Mouse (Mus musculus) liver, embryonic 15.5 days (tissue): ENCODE measurements around the gene Ankrd12. TPM values are rescaled to one million over a fixed set of nuclear protein-coding genes. Genes with fewer than 3 reads are reported as not detected.

Experiments used
- ATAC-seq: fragments of 200-750 bp; cut with Nextera tagmentation; 2 replicates; pipeline ENCODE4 v1.8.0; 2017; ENCODE audit warnings: moderate number of reproducible peaks, mild to moderate bottlenecking, moderate library complexity; ENCODE audit not compliant: insufficient read depth
- H3K27ac ChIP-seq: fragments of 300-500 bp; sonication (generic); replicated peaks from 2 replicates; pipeline ENCODE4 v1.5.1; 2015; ENCODE audit warnings: mild to moderate bottlenecking, inconsistent platforms
- H3K27me3 ChIP-seq: fragments of 300-500 bp; sonication (generic); 2 replicates; pipeline ENCODE4 v1.6.1; 2015; ENCODE audit warnings: mild to moderate bottlenecking, inconsistent platforms
- H3K36me3 ChIP-seq: fragments of 300-500 bp; sonication (generic); replicated peaks from 2 replicates; pipeline ENCODE4 v1.6.1; 2015; ENCODE audit warnings: moderate library complexity, mild to moderate bottlenecking, inconsistent platforms
- H3K4me1 ChIP-seq: fragments of 300-500 bp; sonication (generic); replicated peaks from 2 replicates; pipeline ENCODE4 v1.6.1; 2015; ENCODE audit warnings: inconsistent platforms
- H3K4me2 ChIP-seq: fragments of 300-500 bp; sonication (generic); 2 replicates; pipeline ENCODE4 v1.6.1; 2015; ENCODE audit warnings: moderate library complexity, mild to moderate bottlenecking, inconsistent platforms
- H3K4me3 ChIP-seq: fragments of 300-500 bp; sonication (generic); replicated peaks from 2 replicates; pipeline ENCODE4 v1.5.1; 2015; ENCODE audit warnings: mild to moderate bottlenecking, inconsistent platforms
- H3K9ac ChIP-seq: fragments of 300-500 bp; sonication (generic); 2 replicates; pipeline ENCODE4 v1.6.1; 2015; ENCODE audit warnings: moderate library complexity, mild to moderate bottlenecking, inconsistent platforms
- H3K9me3 ChIP-seq: fragments of 300-500 bp; sonication (generic); replicated peaks from 2 replicates; pipeline ENCODE4 v1.6.1; 2016; ENCODE audit warnings: inconsistent platforms
- WGBS: fragments of 180-500 bp; shearing (Covaris S2); methylation state at CpG from one replicate; pipeline ENCODE4 v1.1.7; 2015; ENCODE audit warnings: mixed read lengths; ENCODE audit not compliant: insufficient replicate concordance; 5-methylcytosine and 5-hydroxymethylcytosine counted together
- polyA plus RNA-seq: library from polyadenylated mRNA; unstranded; fragments of >200 nt; fragmentation: Nextera tagmentation; extraction: Ambion mirVana; gene quantifications from 2 replicates; pipeline ENCODE4 v1.2.1, GENCODE M21; 2015

The Ankrd12 gene
- polyA plus RNA-seq, 1 experiment from 2014 or later: 6.8 TPM

DNA sequence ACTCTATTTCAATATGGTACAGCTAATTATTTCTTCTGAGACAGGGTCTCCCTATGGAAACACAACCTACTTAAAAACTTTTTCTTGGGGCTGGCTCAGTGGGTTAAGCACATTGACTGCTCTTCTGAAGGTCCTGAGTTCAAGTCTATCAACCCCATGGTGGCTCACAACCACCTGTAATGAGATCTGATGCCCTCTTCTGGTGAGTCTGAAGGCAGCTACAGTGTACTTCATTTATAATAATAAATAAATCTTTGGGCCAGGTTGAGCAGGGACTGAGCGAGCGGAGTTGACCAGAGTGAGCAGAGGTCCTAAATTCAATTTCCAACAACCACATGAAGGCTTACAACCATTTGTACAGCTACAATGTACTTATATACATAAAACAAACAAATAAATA is 114.6 kb downstream of the Ankrd12 start:
- no peak for ATAC-seq
- H3K27me3 ChIP-seq: no peaks in the 10 kb centered on the region
- H3K9me3 ChIP-seq: no peaks in the 10 kb centered on the region
- no peak overlapping the region for H3K4me3 ChIP-seq
- no peaks in the 10 kb centered on the region for H3K4me1 ChIP-seq
- no peak overlapping the region for H3K9ac ChIP-seq
- no peak overlapping the region for H3K27ac ChIP-seq
- 79% methylated on average over 2 of the region's 2 CpGs for WGBS
- no peak overlapping the region for H3K4me2 ChIP-seq
- H3K36me3 ChIP-seq: no peaks in the 10 kb centered on the region

DNA sequence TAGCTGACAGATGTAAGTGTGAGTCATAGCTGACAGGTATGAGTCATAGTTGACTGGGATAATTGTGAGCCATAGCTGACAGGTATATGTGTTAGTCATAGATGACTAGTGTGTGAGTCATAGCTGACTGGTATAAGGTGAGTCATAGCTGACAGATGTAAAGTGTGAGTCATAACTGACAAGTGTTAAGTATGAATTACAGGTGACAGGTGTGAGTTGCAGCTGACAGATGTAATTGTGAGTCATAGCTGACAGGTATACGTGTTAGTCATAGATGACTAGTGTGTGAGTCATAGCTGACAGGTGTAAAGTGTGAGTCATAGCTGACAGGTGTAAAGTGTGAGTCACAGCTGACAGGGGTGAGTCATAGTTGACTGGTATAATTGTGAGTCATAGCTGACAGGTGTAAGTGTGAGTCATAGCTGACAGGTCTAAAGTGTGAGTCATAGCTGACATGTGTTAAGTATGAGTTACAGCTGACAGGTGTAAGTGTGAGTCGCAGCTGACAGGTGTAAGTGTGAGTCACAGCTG is 115.2 kb downstream of the Ankrd12 start:
- H3K9me3 ChIP-seq: no peaks in the 10 kb centered on the region
- no peak overlapping the region for H3K27ac ChIP-seq
- H3K27me3 ChIP-seq: no peaks in the 10 kb centered on the region
- no peak overlapping the region for H3K4me3 ChIP-seq
- whole genome bisulfite sequencing: 71% methylated on average over 2 of the region's 2 CpGs
- no peaks in the 10 kb centered on the region for H3K36me3 ChIP-seq
- 0 out of 2 replicates have a peak, but pooled peaks have one; percentile 34 for ATAC-seq
- H3K9ac ChIP-seq: no peak overlapping the region
- no peak overlapping the region for H3K4me2 ChIP-seq
- peaks cover 4% of the 10 kb centered on the region for H3K4me1 ChIP-seq

DNA sequence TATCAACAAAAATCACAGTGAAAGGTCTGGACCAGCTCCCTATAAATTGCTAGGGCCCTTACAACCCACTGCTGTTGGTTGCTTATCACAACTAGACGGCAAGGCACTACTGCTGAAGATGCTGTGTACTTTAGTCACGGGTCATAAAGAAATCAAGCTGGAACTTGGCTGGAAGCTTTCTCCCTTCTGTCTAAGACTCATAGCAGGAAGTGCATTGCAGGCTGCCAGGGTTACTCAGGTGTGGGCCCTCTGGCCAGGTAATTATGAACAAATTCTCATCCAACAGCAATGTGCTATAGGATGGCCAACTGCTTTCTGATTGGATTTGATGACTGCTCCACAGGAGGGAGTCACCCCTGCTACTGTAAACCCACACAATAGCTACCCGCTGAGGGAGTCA is 117.9 kb downstream of the Ankrd12 start:
- Histone ChIP-seq H3K4me1 (peaks cover 6% of the 10 kb centered on the region), H3K27me3 (no peaks in the 10 kb centered on the region), H3K4me2 (no peak overlapping the region), H3K4me3 (no peak overlapping the region), H3K27ac (no peak overlapping the region), H3K9ac (no peak overlapping the region), H3K9me3 (no peaks in the 10 kb centered on the region), H3K36me3 (no peaks in the 10 kb centered on the region)
- no peak for ATAC-seq
- 50% methylated on average over 3 of the region's 3 CpGs for WGBS

DNA sequence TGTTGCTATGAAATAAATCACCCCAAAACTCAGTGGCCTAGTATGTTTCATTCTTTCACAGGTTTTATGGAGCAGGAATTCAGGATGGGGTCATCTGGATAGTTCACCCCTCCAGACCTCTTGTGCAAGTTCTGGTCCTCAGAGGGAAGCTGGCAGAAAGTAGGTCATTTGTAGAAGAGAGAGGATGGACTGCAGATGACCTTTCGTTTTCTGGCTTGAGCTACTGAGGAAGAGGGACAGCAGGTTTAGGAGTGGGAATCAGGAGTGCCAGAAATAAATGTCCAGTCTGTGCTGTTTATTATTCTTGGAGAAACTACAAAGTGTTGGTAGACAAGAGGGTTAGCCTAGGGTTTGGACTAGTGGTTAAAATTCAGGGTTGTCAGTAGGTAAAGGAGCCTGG is 118.5 kb downstream of the Ankrd12 start:
- WGBS: 66% methylated on average over 1 of the region's 1 CpGs
- Histone ChIP-seq H3K4me3 (no peak overlapping the region), H3K9ac (no peak overlapping the region), H3K36me3 (no peaks in the 10 kb centered on the region), H3K27me3 (no peaks in the 10 kb centered on the region), H3K4me1 (peaks cover 6% of the 10 kb centered on the region), H3K9me3 (no peaks in the 10 kb centered on the region), H3K4me2 (no peak overlapping the region), H3K27ac (no peak overlapping the region)
- no peak for ATAC-seq

DNA sequence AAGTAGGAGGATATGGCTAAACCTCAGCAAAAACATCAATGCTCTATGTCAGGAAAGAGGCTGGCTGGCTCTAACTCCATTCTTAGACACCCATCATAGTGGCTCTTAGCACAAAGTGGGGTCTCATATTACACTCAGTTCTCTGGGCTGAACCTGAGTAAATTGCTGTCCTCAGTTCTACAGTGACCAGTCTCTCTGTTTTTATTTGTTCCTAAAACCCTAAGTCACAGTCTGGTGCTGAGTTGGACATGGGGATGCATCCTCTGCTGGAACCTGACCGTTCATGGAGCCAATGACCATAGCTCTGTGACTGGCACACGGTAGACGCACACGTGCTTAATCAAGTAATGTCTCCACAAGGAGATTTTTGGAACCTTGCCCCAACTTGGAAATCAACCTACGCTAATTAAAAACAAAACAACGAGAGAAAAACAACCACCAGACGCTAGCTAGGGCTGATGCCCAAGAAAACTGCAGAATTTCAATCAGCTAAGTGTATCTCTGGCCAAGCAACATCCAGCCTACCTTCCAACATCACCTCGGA is 119.0 kb downstream of the Ankrd12 start:
- Histone ChIP-seq H3K27ac (no peak overlapping the region), H3K4me1 (peaks cover 6% of the 10 kb centered on the region), H3K36me3 (no peaks in the 10 kb centered on the region), H3K27me3 (no peaks in the 10 kb centered on the region), H3K4me3 (no peak overlapping the region), H3K9ac (no peak overlapping the region), H3K9me3 (no peaks in the 10 kb centered on the region), H3K4me2 (no peak overlapping the region)
- no peak for ATAC-seq
- WGBS: 77% methylated on average over 8 of the region's 8 CpGs

DNA sequence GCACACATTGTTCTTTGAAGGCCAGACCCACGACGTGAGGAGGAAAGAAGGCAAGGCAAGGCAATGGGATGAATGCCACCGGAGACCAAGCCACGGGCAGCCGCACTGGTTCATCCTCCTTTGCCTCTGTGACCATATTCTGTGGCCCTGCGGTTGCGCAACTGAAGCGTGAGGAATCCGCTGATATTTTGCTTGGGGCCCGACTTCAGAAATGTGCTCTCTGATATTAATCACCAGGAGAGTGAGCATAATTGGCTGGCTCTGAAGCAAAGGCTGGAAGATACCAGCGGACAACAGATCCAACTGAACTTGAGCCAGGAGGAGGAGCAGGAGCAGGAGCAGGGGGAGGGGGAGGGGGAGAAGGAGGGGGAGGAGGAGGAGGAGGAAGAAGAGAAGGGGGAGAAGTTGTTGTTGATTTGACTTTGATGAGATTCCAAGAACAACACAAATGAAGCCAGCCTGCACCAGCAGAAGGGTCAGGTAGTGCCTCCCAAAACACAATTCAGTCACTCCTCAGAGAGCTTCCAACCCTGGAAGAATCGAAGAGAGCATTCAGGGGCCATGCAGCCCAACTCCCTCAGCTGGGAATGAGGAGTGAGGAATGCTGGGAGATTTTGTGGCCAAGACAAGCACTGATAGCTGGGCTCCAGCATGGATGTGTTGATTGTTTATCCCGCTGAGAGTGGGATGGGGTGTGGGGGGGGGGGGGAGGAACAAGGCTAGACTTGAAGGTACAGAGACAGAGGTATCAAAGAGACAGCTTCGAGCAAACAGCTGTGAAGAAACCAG is 119.7 kb downstream of the Ankrd12 start:
- H3K4me2 ChIP-seq: no peak overlapping the region
- H3K27me3 ChIP-seq: no peaks in the 10 kb centered on the region
- no peak overlapping the region for H3K9ac ChIP-seq
- H3K27ac ChIP-seq: no peak overlapping the region
- no peak overlapping the region for H3K4me3 ChIP-seq
- H3K36me3 ChIP-seq: no peaks in the 10 kb centered on the region
- H3K9me3 ChIP-seq: no peaks in the 10 kb centered on the region
- H3K4me1 ChIP-seq: peaks cover 7% of the 10 kb centered on the region
- no peak for ATAC-seq
- WGBS: 45% methylated on average over 14 of the region's 14 CpGs

DNA sequence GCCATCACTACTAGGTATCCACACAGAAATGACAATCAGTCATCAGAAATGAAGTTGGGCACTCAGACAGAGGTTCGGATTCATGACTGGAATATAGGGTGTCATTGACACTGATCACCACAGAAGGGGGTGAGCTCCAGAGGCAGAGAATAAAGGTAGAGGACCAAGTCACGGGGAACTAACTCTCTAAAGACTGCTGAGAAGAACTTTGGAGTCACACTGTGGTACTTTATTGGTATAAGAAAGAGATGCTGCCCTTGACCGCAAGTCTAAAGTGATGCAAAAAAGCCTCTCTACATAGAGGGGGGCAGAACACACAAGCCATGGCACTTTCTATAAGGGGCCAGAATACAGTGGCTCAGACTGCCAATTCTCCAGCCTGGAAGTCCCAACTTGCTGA is 120.7 kb downstream of the Ankrd12 start:
- Histone ChIP-seq H3K9ac (no peak overlapping the region), H3K4me2 (no peak overlapping the region), H3K4me3 (no peak overlapping the region), H3K27ac (no peak overlapping the region), H3K36me3 (no peaks in the 10 kb centered on the region), H3K9me3 (no peaks in the 10 kb centered on the region), H3K27me3 (no peaks in the 10 kb centered on the region), H3K4me1 (peaks cover 16% of the 10 kb centered on the region)
- ATAC-seq: no peak
- 72% methylated on average over 3 of the region's 3 CpGs for WGBS

DNA sequence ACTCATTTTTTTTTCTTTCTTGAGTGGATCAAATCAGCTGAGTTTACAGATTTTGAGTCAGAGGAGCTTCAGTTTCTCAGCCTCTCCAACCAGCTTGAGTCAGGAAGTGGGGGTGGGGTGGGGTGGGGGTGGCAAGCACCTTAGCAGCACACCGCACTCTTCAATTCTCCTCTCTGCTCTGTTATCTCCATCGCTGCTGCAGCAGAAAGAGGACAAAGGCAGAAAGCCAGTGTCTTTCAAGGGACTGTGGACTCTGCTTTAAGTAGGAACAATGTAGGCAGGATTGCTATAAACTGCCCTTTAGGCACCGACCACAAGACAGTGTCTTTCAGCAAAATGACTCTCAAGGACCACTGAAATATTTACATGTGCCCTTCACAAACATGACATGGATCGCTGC is 122.9 kb downstream of the Ankrd12 start:
- no peak overlapping the region for H3K4me2 ChIP-seq
- 40% methylated on average over 4 of the region's 4 CpGs for WGBS

DNA sequence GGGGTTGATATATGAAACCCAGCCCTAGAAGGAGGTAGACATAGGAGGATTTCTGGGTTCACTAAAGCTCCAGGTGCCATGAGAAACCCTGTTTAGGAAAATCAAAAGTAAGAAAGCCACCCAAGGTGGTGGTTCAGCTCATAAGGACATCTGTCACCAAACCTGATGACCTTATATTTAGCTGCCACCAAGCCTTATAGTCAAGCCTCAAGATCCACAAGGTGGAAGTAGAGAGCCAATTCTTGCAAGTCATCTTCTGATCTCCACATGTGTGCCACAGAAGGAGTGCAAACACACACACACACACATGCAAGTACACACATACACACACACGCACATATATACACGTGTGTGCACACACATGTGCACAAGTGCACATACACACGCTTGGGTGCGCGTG is 124.8 kb downstream of the Ankrd12 start:
- Histone ChIP-seq H3K36me3 (0 out of 2 replicates have a peak, but pooled peaks cover 9% of the 10 kb centered on the region), H3K27ac (no peak overlapping the region), H3K4me3 (no peak overlapping the region), H3K4me2 (no peak overlapping the region), H3K27me3 (no peaks in the 10 kb centered on the region), H3K4me1 (peaks cover 34% of the 10 kb centered on the region), H3K9ac (no peak overlapping the region), H3K9me3 (no peaks in the 10 kb centered on the region)
- 70% methylated on average over 5 of the region's 5 CpGs for WGBS
- ATAC-seq: no peak

More for the DNA sequence above, 122.9 kb downstream of the Ankrd12 start:
- Histone ChIP-seq H3K27ac (no peak overlapping the region), H3K36me3 (no peaks in the 10 kb centered on the region), H3K4me1 (peaks cover 34% of the 10 kb centered on the region), H3K4me3 (no peak overlapping the region), H3K27me3 (no peaks in the 10 kb centered on the region), H3K9me3 (no peaks in the 10 kb centered on the region), H3K9ac (no peak overlapping the region)
- no peak for ATAC-seq

DNA sequence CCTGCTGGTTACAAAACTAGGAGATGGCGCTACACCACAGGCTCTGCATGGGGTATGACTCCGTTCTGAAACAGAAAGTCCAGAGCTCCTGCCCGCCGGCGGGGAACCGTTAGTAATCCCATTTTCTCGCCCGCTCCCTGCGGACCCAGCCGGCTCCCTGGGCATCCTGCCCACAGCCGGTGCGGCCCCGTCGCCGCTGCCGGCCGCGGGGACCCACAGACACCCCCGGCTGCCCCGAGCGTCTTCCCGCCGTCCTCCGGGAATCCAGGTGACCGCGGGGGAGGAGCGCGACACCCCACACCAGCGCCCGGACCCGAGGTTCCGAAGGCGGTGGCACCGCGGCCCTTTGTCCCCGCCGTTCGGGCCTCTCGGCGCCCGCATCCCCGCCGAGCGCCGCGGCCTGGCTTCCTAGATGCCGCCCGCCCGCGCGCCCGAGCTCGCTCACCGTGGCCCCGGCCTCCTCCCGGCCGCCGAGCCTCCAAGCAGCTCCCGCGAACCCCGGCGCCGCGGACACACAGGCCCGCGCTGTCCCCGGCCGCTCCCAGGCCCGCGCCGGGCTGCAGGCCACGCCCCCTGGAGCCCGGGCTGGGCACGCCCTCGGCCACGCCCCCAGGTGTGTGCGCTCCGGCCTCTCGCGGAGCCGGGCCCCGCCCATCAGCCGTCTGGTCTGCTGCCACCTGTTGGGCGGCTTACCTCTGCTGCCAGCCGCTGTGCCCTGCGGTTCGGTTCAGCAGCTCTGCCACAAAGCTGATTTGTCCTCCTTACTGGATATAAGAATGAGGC is 126.1 kb downstream of the Ankrd12 start, which contains the start of gene Twsg1:
Gene Twsg1, minus strand, starts transcription at position 605 of the 783 bp plus-strand sequence.
- ATAC-seq: peak; percentile 98
- Histone ChIP-seq H3K4me3 (peak within 1 kb of the TSS; percentile 86), H3K4me2 (peak within 1 kb of the TSS; percentile 93), H3K9me3 (no peaks in the 10 kb centered on the region), H3K36me3 (0 out of 2 replicates have a peak, but pooled peaks cover 14% of the 10 kb centered on the region), H3K9ac (peak within 1 kb of the TSS; percentile 87), H3K27me3 (no peaks in the 10 kb centered on the region), H3K27ac (peak within 1 kb of the TSS; percentile 85), H3K4me1 (peaks cover 28% of the 10 kb centered on the region)
- WGBS: under 1% methylated on average over 87 of the region's 87 CpGs

DNA sequence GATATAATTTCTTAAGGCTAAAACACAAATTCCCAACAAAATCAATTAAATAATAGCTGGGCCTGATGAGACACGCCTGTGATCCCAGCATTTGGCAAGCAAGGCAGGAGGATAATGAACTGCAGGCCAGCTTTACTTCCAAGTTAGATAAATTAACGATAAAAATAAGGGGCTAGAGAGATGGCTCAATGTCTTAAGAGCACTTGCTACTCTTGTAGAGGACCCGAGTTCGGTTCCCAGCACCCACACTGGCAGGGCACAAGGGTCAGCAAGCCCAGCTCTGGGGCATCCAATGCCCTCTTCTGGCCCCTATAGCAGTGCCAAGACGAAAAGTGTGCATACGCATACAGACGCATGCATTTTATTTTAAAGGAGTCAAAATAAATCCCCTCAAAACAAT is 126.7 kb downstream of the Ankrd12 start:
- Histone ChIP-seq H3K4me3 (peak overlapping the region; percentile 86), H3K27ac (peak overlapping the region; percentile 85; the same call in 1 of the 2 replicates), H3K4me2 (peak overlapping the region; percentile 93), H3K4me1 (peaks cover 29% of the 10 kb centered on the region), H3K9me3 (no peaks in the 10 kb centered on the region), H3K9ac (peak overlapping the region; percentile 87), H3K36me3 (0 out of 2 replicates have a peak, but pooled peaks cover 14% of the 10 kb centered on the region), H3K27me3 (no peaks in the 10 kb centered on the region)
- ATAC-seq: no peak
- 28% methylated on average over 7 of the region's 7 CpGs for WGBS
